Mouse (Mus musculus) CH12.LX (cell line): ENCODE measurements at regions not wholly inside any gene's neighbourhood (a gene's known extent, or its start where the extent isn't known, plus 50 kb on each side); places are given as distances from the start of the nearest gene placed in this dataset.

Source experiments
- CTCF ChIP-seq, 2 experiments: IDR thresholded peaks in 1 of 2; conservative IDR thresholded peaks in 1 of 2; 2 replicates each; pipeline ENCODE4 v1.5.1; 2011 to 2012; ENCODE audit warnings: low read depth in 2 of 2, low read length in 2 of 2, improper control_type of control experiment in 1 of 2, inconsistent platforms in 1 of 2, mild to moderate bottlenecking in 1 of 2, moderate library complexity in 1 of 2
- EP300 ChIP-seq: IDR thresholded peaks from 2 replicates; pipeline ENCODE4 v1.6.1; 2011; ENCODE audit warnings: low read length, improper control_type of control experiment
- ETS1 ChIP-seq: conservative IDR thresholded peaks from 2 replicates; pipeline ENCODE4 v1.6.1; 2012; ENCODE audit warnings: low read depth, mild to moderate bottlenecking, inconsistent platforms, low read length, improper control_type of control experiment, moderate library complexity
- GABPA ChIP-seq: IDR thresholded peaks from 2 replicates; pipeline ENCODE4 v1.6.1; 2012; ENCODE audit warnings: low read depth, low read length, improper control_type of control experiment, inconsistent platforms; ENCODE audit not compliant: insufficient replicate concordance
- HCFC1 ChIP-seq: IDR thresholded peaks from 2 replicates; pipeline ENCODE4 v1.6.1; 2012; ENCODE audit warnings: low read depth, mild to moderate bottlenecking, inconsistent platforms, low read length, improper control_type of control experiment
- JUND ChIP-seq: conservative IDR thresholded peaks from 2 replicates; pipeline ENCODE4 v1.6.1; 2011; ENCODE audit warnings: low read depth, low read length, improper control_type of control experiment
- MAFK ChIP-seq: IDR thresholded peaks from 2 replicates; pipeline ENCODE4 v1.6.1; 2011; ENCODE audit warnings: low read length, improper control_type of control experiment; ENCODE audit not compliant: insufficient replicate concordance
- NRF1 ChIP-seq: IDR thresholded peaks from 2 replicates; pipeline ENCODE4 v1.6.1; 2014; ENCODE audit warnings: low read depth, mild to moderate bottlenecking, inconsistent platforms, low read length, improper control_type of control experiment, moderate library complexity
- RAD21 ChIP-seq: IDR thresholded peaks from 2 replicates; pipeline ENCODE4 v1.6.1; 2011; ENCODE audit warnings: low read depth, mild to moderate bottlenecking, low read length, improper control_type of control experiment, moderate library complexity
- RCOR1 ChIP-seq: conservative IDR thresholded peaks from 2 replicates; pipeline ENCODE4 v1.6.1; 2012; ENCODE audit warnings: low read depth, mild to moderate bottlenecking, inconsistent platforms, low read length, improper control_type of control experiment
- SMC3 ChIP-seq: IDR thresholded peaks from 2 replicates; pipeline ENCODE4 v1.6.1; 2011; ENCODE audit warnings: low read depth, low read length, improper control_type of control experiment
- ZC3H11A ChIP-seq: IDR thresholded peaks from 2 replicates; pipeline ENCODE4 v1.6.1; 2012; ENCODE audit warnings: low read depth, mild to moderate bottlenecking, inconsistent platforms, low read length, improper control_type of control experiment
- ZMIZ1 ChIP-seq: IDR thresholded peaks from 2 replicates; pipeline ENCODE4 v1.6.1; 2012; ENCODE audit warnings: low read depth, mild to moderate bottlenecking, inconsistent platforms, low read length, improper control_type of control experiment

DNA sequence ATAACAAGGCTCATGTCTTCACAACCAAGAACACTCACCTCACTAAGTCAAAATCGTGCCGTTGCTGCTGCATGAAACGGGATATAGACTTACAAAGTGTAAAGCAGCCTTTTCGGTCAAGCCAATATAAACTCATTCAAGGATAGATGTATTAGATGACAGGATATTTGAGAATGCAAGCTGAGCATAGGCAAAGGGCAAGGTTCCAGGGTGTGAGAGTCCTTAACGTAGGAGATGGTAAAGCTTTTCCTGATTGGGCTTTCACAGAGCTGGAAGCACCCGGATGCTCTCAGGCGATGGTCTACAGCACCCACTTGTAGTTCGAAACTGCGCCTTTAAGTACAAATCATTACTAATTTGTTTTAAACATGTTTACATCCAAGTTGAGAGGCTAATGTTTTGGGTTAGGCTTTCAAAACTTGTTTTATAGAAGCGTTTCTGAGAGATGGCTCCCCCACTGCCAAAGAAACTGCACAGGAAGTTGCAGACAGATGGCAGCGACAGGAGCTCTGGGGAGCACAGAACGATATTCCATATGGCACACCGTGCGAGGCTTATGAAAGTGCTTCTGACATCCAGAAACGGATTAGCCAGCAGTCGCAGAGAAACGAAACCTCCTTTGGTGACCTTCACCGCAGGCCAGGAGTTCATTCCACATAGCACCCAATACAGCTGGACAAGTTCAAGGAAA lies 54.1 kb upstream of the Rell1 start:
- TF ChIP-seq RCOR1 (no peak), CTCF (conservative IDR thresholded peaks at IDR 0.05 in 1 of 2, IDR thresholded peaks at IDR 0.05 in 1 of 2; ENCODE audit: low read depth in 2 of 2, low read length in 2 of 2) (no peak), RAD21 (no peak), MAFK (no peak), ZC3H11A (no peak), NRF1 (no peak), SMC3 (no peak), EP300 (no peak), GABPA (no peak), ETS1 (no peak), HCFC1 (no peak), JUND (no peak), ZMIZ1 (no peak)
